ENCODE assay signal across 22 mouse cellular contexts in the genomic region with DNA sequence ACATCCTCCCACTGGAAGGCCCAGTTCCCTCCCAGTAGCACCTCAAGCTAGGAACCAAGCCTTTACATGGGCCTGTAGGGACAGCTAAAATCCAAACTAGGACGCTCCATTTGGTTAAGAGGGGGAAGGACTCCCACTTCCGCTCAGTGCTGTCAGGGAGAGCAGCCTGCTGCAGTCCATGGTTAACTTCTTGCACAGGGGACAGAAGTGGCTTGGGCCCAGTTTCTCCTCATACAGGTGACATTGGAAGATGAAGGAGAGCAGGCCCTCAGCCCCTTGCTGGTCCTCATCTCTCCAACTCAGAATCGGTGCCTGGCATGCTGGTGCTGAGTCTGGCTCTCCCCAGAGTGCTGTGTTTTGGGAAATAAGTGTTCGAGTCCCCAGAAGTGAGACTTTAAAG. TPM values are rescaled to one million over a fixed set of nuclear protein-coding genes. Genes with fewer than 3 reads are reported as not detected.
"Had no signal": no experiment of that assay in that cellular context is flagged by ENCODE, and none has a peak within 500 bp of the region (broad histone marks: within the 10 kb centered on the region; RNA-seq: fewer than 3 reads in every experiment).

No protein-coding gene starts in this region.

- H3K4me3 ChIP-seq: midbrain, embryonic 10.5 days; midbrain, embryonic 12.5 days; myocyte; neural tube, embryonic 13.5 days; neural tube, embryonic 15.5 days had no signal

- DNase-seq: lung, embryonic 14.5 days; lung, postnatal 10 days; lung, postnatal 4 days; midbrain, embryonic 14.5 days; retina, postnatal 1 day; right cerebral cortex, adult 18-20 months; right cerebral cortex, postnatal 25 days; right cerebral cortex, postnatal 4 days; spleen, adult 18-20 months; thymus, adult 18-20 months; thymus, postnatal 14 days; thymus, postnatal 36 days had no signal

- H3K9ac ChIP-seq: lung, embryonic 14.5 days; midbrain, embryonic 12.5 days; neural tube, embryonic 13.5 days; neural tube, embryonic 15.5 days had no signal

- ATAC-seq: midbrain, embryonic 16.5 days had no signal

- H3K9me3 ChIP-seq: midbrain, embryonic 10.5 days; midbrain, embryonic 12.5 days; neural tube, embryonic 13.5 days; neural tube, embryonic 15.5 days had no signal

- H3K4me2 ChIP-seq: lung, embryonic 14.5 days; midbrain, embryonic 12.5 days; neural tube, embryonic 13.5 days; neural tube, embryonic 15.5 days had no signal

- H3K36me3 ChIP-seq: midbrain, embryonic 10.5 days; midbrain, embryonic 12.5 days; neural tube, embryonic 13.5 days; neural tube, embryonic 15.5 days had no signal

- H3K27ac ChIP-seq: midbrain, embryonic 10.5 days; midbrain, embryonic 12.5 days; neural tube, embryonic 13.5 days; neural tube, embryonic 15.5 days had no signal

RNA-seq across cellular contexts. Expression of gene Wnt7a, which starts 5.0 kb away (rescaled TPM):
- total RNA-seq: megakaryocyte, adult 5-6 weeks; megakaryocyte-erythroid progenitor cell, adult 5-6 weeks had no signal
- polyA plus RNA-seq: myocyte; small intestine, adult 2 months; stomach, embryonic 14.5 days had no signal
